Mouse (Mus musculus): ENCODE results near the gene Ralgps1. TPM values are rescaled to one million over a fixed set of nuclear protein-coding genes. Genes with fewer than 3 reads are reported as not detected.

Ralgps1 gene
- polyA plus RNA-seq, 1 experiment, result 48.7 TPM

- WGBS, result 19% methylated on average over 5 of the region's 5 CpGs
Measured at GRCm38 (mm10) chr2:33154751-33155372, 216.4 kb downstream of the Ralgps1 start.

GRCm38 (mm10) chr2:33146994-33147393, 224.3 kb downstream of the Ralgps1 start:
- Histone ChIP-seq H3K27ac (ENCODE audit: insufficient read depth, low read length) (no peak overlapping the region), H3K27me3 (ENCODE audit: control insufficient read depth, insufficient read depth, low read length) (no peaks in the 10 kb centered on the region), H3K4me1 (ENCODE audit: control insufficient read depth, insufficient read depth, low read length) (peaks cover 2% of the 10 kb centered on the region; the same call in 1 of the 2 replicates), H3K4me3 (replicated peaks; ENCODE audit: insufficient read depth, low read depth, low read length) (no peak overlapping the region)
- DNase-seq, result no peak
- TF ChIP-seq CTCF (IDR thresholded peaks at IDR 0.05; ENCODE audit: borderline replicate concordance, insufficient read depth, low read depth, low read length) (no peak), POLR2A (IDR thresholded peaks at IDR 0.05; ENCODE audit: borderline replicate concordance, insufficient read depth, low read length) (no peak)
- WGBS, result 95% methylated on average over 4 of the region's 4 CpGs

More at GRCm38 (mm10) chr2:33154751-33155372, 216.4 kb downstream of the Ralgps1 start:
- peak; percentile 80 to 85 for DNase-seq
- H3K27me3 ChIP-seq (ENCODE audit: control insufficient read depth, insufficient read depth, low read length), result no peaks in the 10 kb centered on the region
- no peaks in the 10 kb centered on the region; the same call in 1 of the 2 replicates for H3K4me1 ChIP-seq (ENCODE audit: control insufficient read depth, insufficient read depth, low read length)
- H3K27ac ChIP-seq (ENCODE audit: insufficient read depth, low read length), result no peak overlapping the region
- no peak overlapping the region for H3K4me3 ChIP-seq (replicated peaks; ENCODE audit: insufficient read depth, low read depth, low read length)
- no peak for TF ChIP-seq POLR2A (IDR thresholded peaks at IDR 0.05; ENCODE audit: borderline replicate concordance, insufficient read depth, low read length)
- peak; percentile 99 for TF ChIP-seq CTCF (IDR thresholded peaks at IDR 0.05; ENCODE audit: borderline replicate concordance, insufficient read depth, low read depth, low read length)

- 38% methylated on average over 2 of the region's 2 CpGs for WGBS
- H3K4me3 ChIP-seq (replicated peaks; ENCODE audit: insufficient read depth, low read depth, low read length), result no peak overlapping the region
- H3K27me3 ChIP-seq (ENCODE audit: control insufficient read depth, insufficient read depth, low read length), result no peaks in the 10 kb centered on the region
- peaks cover 2% of the 10 kb centered on the region for H3K4me1 ChIP-seq (ENCODE audit: control insufficient read depth, insufficient read depth, low read length)
- DNase-seq, result no peak
- no peak for TF ChIP-seq CTCF (IDR thresholded peaks at IDR 0.05; ENCODE audit: borderline replicate concordance, insufficient read depth, low read depth, low read length)
- TF ChIP-seq POLR2A (IDR thresholded peaks at IDR 0.05; ENCODE audit: borderline replicate concordance, insufficient read depth, low read length), result no peak
- H3K27ac ChIP-seq (ENCODE audit: insufficient read depth, low read length), result no peak overlapping the region
Measured at GRCm38 (mm10) chr2:33143292-33143691, 228.0 kb downstream of the Ralgps1 start.

- H3K4me3 ChIP-seq (replicated peaks; ENCODE audit: insufficient read depth, low read depth, low read length), result no peak overlapping the region
- H3K27me3 ChIP-seq (ENCODE audit: control insufficient read depth, insufficient read depth, low read length), result no peaks in the 10 kb centered on the region
- WGBS, result 99% methylated on average over 2 of the region's 2 CpGs
- TF ChIP-seq CTCF (IDR thresholded peaks at IDR 0.05; ENCODE audit: borderline replicate concordance, insufficient read depth, low read depth, low read length) (no peak), POLR2A (IDR thresholded peaks at IDR 0.05; ENCODE audit: borderline replicate concordance, insufficient read depth, low read length) (no peak)
- peaks cover 19% of the 10 kb centered on the region for H3K4me1 ChIP-seq (ENCODE audit: control insufficient read depth, insufficient read depth, low read length)
- H3K27ac ChIP-seq (ENCODE audit: insufficient read depth, low read length), result no peak overlapping the region
- no peak for DNase-seq
Measured at GRCm38 (mm10) chr2:33138491-33138890, 232.8 kb downstream of the Ralgps1 start.

- no peak overlapping the region for H3K4me3 ChIP-seq (replicated peaks; ENCODE audit: insufficient read depth, low read depth, low read length)
Measured at GRCm38 (mm10) chr2:33137731-33138130, 233.6 kb downstream of the Ralgps1 start.

GRCm38 (mm10) chr2:33137244-33137643, 234.0 kb downstream of the Ralgps1 start:
- Histone ChIP-seq H3K4me1 (ENCODE audit: control insufficient read depth, insufficient read depth, low read length) (peaks cover 17% of the 10 kb centered on the region), H3K27ac (ENCODE audit: insufficient read depth, low read length) (no peak overlapping the region), H3K27me3 (ENCODE audit: control insufficient read depth, insufficient read depth, low read length) (no peaks in the 10 kb centered on the region), H3K4me3 (replicated peaks; ENCODE audit: insufficient read depth, low read depth, low read length) (no peak overlapping the region)
- WGBS, result 13% methylated on average over 9 of the region's 9 CpGs
- TF ChIP-seq POLR2A (IDR thresholded peaks at IDR 0.05; ENCODE audit: borderline replicate concordance, insufficient read depth, low read length) (no peak), CTCF (IDR thresholded peaks at IDR 0.05; ENCODE audit: borderline replicate concordance, insufficient read depth, low read depth, low read length) (no peak)
- DNase-seq, result peak; percentile 81 to 87

More at GRCm38 (mm10) chr2:33137731-33138130, 233.6 kb downstream of the Ralgps1 start:
- no peaks in the 10 kb centered on the region for H3K27me3 ChIP-seq (ENCODE audit: control insufficient read depth, insufficient read depth, low read length)
- TF ChIP-seq POLR2A (IDR thresholded peaks at IDR 0.05; ENCODE audit: borderline replicate concordance, insufficient read depth, low read length) (no peak), CTCF (IDR thresholded peaks at IDR 0.05; ENCODE audit: borderline replicate concordance, insufficient read depth, low read depth, low read length) (no peak)
- H3K4me1 ChIP-seq (ENCODE audit: control insufficient read depth, insufficient read depth, low read length), result peaks cover 17% of the 10 kb centered on the region
- no peak overlapping the region for H3K27ac ChIP-seq (ENCODE audit: insufficient read depth, low read length)
- 29% methylated on average over 4 of the region's 4 CpGs for WGBS
- DNase-seq, result no peak

GRCm38 (mm10) chr2:33136366-33136765, 234.9 kb downstream of the Ralgps1 start:
- no peak overlapping the region for H3K4me3 ChIP-seq (replicated peaks; ENCODE audit: insufficient read depth, low read depth, low read length)
- no peak overlapping the region for H3K27ac ChIP-seq (ENCODE audit: insufficient read depth, low read length)
- no peaks in the 10 kb centered on the region for H3K27me3 ChIP-seq (ENCODE audit: control insufficient read depth, insufficient read depth, low read length)
- no peak for TF ChIP-seq CTCF (IDR thresholded peaks at IDR 0.05; ENCODE audit: borderline replicate concordance, insufficient read depth, low read depth, low read length)
- no peak for TF ChIP-seq POLR2A (IDR thresholded peaks at IDR 0.05; ENCODE audit: borderline replicate concordance, insufficient read depth, low read length)
- no peak for DNase-seq
- 90% methylated on average over 6 of the region's 6 CpGs for WGBS
- peaks cover 17% of the 10 kb centered on the region for H3K4me1 ChIP-seq (ENCODE audit: control insufficient read depth, insufficient read depth, low read length)

All from cerebellum, adult 2 months (tissue).